Mouse (Mus musculus): ENCODE results near the gene Shroom1. TPM values are rescaled to one million over a fixed set of nuclear protein-coding genes. Genes with fewer than 3 reads are reported as not detected.
A peak's percentile ranks its signal among the peaks of the same experiment; 100 is the strongest.
"Not testable (repeated sequence)": the region's sequence is repeated elsewhere in the genome, so short reads cannot be mapped to it uniquely, and the experiment has no call there.

The Shroom1 gene
- 1 to 10 TPM; 4.0 to 4.5 TPM for total RNA-seq (2021)

GRCm38 (mm10) chr11:53456474-53457371 is at the start of gene Shroom1, which contains the start of gene Gm10447:
Shroom1 (plus strand) TSS chr11:53457205.
Gm10447 (minus strand) TSS chr11:53457110.
- intact Hi-C loops (cut with DNase I), result no loop called here
- peak in 1 of 2 experiments; percentile 51 for DNase-seq (ENCODE audit: low spot score in 2 of 2)

DNA sequence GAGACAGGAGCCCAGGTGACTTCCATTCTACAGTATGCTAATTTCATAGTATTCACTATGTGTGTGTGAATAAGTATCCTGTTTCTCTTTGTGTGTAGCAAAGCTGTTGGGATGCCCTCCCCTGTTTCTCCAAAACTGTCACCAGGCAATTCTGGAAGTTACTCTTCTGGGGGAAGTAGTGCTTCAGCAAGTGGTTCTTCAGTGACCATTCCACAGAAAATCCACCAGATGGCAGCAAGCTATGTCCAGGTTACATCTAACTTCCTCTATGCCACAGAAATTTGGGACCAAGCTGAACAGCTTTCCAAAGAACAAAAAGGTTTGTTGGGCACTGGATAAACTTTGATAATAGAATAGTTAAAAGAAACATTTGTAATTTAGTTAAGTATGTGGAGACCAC is 45.3 kb upstream of the Shroom1 start:
- intact Hi-C loops (cut with DNase I), result no loop called here
- DNase-seq (ENCODE audit: low spot score in 2 of 2), result peak in 1 of 2 experiments; percentile 28

- intact Hi-C loops (cut with DNase I), result no loop called here
These were observed 43.1 kb upstream of the Shroom1 start for GRCm38 (mm10) chr11:53413871-53414270.

GRCm38 (mm10) chr11:53418048-53418447 is 39.0 kb upstream of the Shroom1 start:
- intact Hi-C loops (cut with DNase I), result no loop called here
- DNase-seq (ENCODE audit: low spot score in 2 of 2), result no peak

More at GRCm38 (mm10) chr11:53413871-53414270, 43.1 kb upstream of the Shroom1 start:
- DNase-seq (ENCODE audit: low spot score in 2 of 2), result no peak

GRCm38 (mm10) chr11:53423036-53423435 is 34.0 kb upstream of the Shroom1 start, which contains the start of gene Leap2:
Leap2 (minus strand) TSS chr11:53423170.
- intact Hi-C loops (cut with DNase I), result no loop called here
- DNase-seq (ENCODE audit: low spot score in 2 of 2), result no peak

DNA sequence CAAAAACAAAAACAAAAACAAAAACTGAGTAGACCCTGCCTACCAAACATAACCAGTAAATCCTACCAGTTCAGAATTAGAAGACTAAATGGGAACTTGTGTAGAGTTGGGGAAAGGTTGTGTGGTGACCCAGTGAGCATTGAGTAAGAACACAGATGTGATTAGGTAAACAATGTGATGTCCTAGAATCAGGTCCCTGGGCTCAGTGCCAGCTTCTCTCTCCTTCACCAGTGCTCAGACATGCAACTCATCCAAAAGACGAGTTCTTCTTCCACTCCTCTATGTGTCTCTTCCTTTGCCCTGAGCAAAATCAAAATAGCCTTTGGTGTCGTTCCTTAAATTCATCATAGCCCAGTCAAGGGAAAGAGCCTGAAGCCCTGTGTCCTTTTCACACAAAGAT is 32.2 kb upstream of the Shroom1 start:
- peak in 1 of 2 experiments; percentile 28 for DNase-seq (ENCODE audit: low spot score in 2 of 2)
- intact Hi-C loops (cut with DNase I), result no loop called here

GRCm38 (mm10) chr11:53425251-53425650 is 31.8 kb upstream of the Shroom1 start:
- peak; percentile 43 to 69 for DNase-seq (ENCODE audit: low spot score in 2 of 2)
- intact Hi-C loops (cut with DNase I), result no loop called here

- intact Hi-C loops (cut with DNase I), result no loop called here
- DNase-seq (ENCODE audit: low spot score in 2 of 2), result peak in 1 of 2 experiments; percentile 43
These were observed 31.2 kb upstream of the Shroom1 start for GRCm38 (mm10) chr11:53425711-53426255.

DNA sequence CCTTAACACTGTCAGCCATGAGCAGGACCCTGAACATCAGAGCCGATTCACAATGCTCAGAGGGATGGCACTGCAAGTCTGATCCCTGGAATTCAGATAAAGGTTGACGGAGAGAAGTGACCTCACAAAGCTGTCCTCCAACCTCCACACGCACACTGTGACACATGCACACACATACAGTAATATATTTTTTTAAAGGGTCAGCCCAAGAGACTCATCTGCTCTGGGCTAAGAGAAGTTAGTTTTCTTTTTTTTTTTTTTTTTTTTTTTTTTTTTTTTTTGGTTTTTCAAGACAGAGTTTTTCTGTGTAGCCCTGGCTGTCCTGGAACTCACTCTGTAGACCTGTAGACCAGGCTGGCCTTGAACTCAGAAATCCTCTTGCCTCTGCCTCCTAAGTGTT is 30.1 kb upstream of the Shroom1 start:
- DNase-seq (ENCODE audit: low spot score in 2 of 2); intact Hi-C loops (cut with DNase I): not testable (repeated sequence)

DNA sequence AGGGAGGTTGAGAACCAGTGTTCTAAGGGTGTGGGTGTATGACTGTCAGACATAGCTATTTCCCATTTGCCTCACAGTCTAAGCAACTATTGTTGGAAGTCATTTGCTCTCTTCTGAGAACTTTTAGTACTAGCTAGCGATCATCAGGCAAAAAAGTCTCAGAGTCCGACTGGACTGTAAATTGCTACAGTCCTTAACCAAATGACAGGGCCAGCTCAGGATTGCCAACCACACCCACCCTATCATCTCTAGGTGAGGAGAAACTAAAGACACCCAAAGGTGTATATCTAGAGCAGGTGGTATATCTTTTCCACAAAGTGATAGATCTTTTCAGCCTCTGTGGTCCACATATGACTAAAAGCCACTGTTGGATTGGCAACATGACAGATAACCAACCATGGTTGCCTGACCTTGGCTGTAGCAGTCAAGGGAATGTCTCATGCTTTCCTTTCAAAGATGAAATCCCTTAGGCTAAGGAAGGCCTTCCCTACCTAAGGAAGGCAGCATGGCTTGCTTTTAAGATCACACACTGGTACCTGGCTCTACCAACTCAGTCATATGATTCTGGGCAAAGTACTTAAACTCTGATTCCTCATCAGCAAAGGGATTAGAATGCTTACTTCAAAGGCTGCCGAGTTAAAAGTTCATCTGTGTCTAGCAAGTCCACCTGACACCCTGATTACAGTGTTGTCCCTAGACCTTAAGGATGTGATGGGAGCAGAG is 28.9 kb upstream of the Shroom1 start:
- DNase-seq (ENCODE audit: low spot score in 2 of 2), result no peak
- intact Hi-C loops (cut with DNase I), result no loop called here

GRCm38 (mm10) chr11:53428716-53429057 is 28.3 kb upstream of the Shroom1 start:
- DNase-seq (ENCODE audit: low spot score in 2 of 2), result no peak
- intact Hi-C loops (cut with DNase I), result no loop called here

DNA sequence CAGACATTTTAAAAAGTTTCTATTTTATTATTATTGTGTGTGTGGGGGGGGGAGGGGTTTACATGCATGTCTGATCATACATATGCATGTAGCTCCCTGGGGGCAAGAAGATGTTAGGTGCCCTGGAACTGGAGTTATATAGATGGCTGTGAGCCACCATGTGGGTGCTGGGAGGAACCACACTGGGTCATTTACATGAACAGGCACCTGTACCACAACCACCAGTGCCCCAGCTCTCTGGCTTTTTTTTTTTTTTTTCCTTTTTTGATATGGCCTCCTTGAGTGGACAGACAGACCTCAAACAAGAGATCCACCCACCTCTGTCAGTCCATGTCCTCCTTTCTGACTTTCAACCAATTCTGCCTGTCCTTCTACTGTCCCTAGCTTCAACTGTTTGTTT is 27.8 kb upstream of the Shroom1 start:
- intact Hi-C loops (cut with DNase I), result no loop called here
- DNase-seq (ENCODE audit: low spot score in 2 of 2), result no peak

GRCm38 (mm10) chr11:53430300-53430669 is 26.7 kb upstream of the Shroom1 start:
- no peak for DNase-seq (ENCODE audit: low spot score in 2 of 2)
- intact Hi-C loops (cut with DNase I), result no loop called here

DNA sequence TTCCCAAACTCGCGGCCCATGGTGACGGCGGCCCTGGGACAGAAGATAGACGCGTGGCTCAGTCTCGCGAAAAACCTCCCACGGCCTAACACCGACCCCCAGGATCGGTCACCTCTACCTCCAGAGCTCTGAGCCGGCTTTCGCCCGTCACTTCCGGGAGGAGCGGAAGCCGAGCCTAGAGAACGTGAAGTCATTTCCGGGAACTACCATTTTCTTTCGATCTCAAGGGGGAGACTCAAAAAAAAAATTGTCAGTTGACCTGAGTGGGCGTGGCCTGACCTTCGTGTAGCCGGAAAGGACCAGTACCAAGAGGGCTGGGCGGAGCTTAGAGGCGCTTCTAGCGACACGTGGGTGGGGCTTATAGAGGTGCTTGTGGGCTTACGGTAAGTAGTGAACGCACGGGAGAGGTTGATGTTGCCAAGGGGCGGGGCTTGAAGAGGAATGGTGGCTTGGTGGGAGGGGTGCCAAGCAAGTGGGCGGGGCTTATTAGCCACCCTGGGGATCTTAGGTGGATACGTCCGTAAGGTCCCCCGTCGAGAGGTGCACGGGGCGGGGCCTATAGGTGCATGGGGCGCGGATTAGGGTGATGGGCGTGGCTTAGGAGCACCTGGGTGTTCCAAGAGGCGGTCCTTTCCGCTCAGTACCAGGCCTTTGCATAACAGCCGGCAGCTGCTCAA is 26.2 kb upstream of the Shroom1 start, which contains the start of the genes Uqcrq and Gdf9:
TSS of gene Uqcrq (minus strand) at position 162 of the 677 bp plus-strand sequence.
TSS of gene Gdf9 (plus strand) at position 354 of the 677 bp plus-strand sequence.
- DNase-seq (ENCODE audit: low spot score in 2 of 2), result peak; percentile 98 to 100
- intact Hi-C loops (cut with DNase I), result no loop called here

GRCm38 (mm10) chr11:53431347-53432056 is 25.5 kb upstream of the Shroom1 start:
- intact Hi-C loops (cut with DNase I), result no loop called here
- no peak for DNase-seq (ENCODE audit: low spot score in 2 of 2)

DNA sequence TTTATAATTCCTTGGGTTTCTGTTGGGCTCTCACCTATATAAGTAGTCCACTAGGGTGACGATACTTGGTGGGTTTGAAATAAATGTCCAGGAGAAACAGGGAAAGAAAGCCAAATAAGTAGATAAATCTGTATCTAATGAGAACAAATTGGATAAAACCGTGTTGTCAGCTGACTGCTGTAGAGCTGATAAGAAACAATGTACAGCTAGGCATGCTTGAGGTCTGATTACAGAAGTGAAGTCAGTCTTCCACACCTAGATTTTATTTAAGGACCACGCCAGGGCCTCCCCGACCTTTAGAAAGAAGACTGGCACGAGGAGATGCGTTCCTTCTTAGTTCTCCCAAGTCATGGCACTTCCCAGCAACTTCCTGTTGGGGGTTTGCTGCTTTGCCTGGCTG is 23.9 kb upstream of the Shroom1 start:
- no peak for DNase-seq (ENCODE audit: low spot score in 2 of 2)
- intact Hi-C loops (cut with DNase I), result no loop called here

DNA sequence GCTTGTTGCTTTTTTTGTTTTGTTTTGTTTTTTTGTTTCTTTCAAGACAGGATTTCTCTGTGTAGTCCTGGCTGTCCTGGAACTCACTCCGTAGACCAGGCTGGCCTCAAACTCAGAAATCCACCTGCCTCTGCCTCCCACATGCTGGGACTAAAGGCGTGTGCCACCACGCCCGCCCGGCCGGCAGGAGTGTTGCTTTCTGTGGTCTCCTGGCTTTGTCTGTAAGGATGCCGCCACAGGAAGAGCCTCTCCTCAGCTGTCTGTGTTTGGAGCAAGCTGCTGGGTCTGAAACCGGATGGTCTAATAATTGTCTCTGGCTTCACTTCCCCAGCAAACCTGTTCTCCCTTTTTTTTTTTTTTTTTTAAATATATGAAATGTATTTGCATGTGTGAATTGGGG is 21.5 kb upstream of the Shroom1 start:
- DNase-seq (ENCODE audit: low spot score in 2 of 2), result no peak
- intact Hi-C loops (cut with DNase I), result no loop called here

DNA sequence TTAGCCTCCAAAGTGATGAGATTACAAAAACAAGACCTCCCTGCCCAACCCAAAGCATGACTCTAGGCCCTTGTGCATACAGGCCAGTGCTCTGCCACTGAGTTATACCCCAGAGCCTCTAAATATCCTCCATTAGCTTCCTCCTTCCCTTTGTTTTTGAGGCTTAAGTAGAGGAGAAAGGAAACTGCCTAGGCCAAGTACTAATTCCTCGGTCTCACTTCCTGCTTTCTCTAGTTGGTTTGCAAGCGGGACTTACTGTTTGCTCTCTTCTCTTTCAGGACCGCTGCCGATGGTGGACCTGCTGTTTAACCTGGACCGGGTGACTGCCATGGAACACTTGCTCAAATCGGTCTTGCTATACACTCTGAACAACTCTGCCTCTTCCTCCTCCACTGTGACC is 20.7 kb upstream of the Shroom1 start:
- DNase-seq (ENCODE audit: low spot score in 2 of 2), result no peak
- intact Hi-C loops (cut with DNase I), result no loop called here

- DNase-seq (ENCODE audit: low spot score in 2 of 2), result no peak
- intact Hi-C loops (cut with DNase I), result no loop called here
These were observed 15.1 kb upstream of the Shroom1 start for GRCm38 (mm10) chr11:53441921-53442320.
